Mouse (Mus musculus): ENCODE measurements around the gene Pheta1. TPM values are rescaled to one million over a fixed set of nuclear protein-coding genes. Genes with fewer than 3 reads are reported as not detected.
A peak's percentile ranks its signal among the peaks of the same experiment; 100 is the strongest.

Gene Pheta1
- polyA plus RNA-seq, 1 experiment from 2014 or later, result 22.6 TPM

GRCm38 (mm10) chr5:121889819-121890362 lies 41.1 kb downstream of the Pheta1 start:
- no peak for ATAC-seq (ENCODE audit: low read depth)
- H3K9me3 ChIP-seq (ENCODE audit: control insufficient read depth, low read length), result no peaks in the 10 kb centered on the region
- 34% methylated on average over 9 of the region's 9 CpGs for WGBS
- H3K4me3 ChIP-seq (ENCODE audit: low read depth, low read length), result no peak overlapping the region
- peaks cover 6% of the 10 kb centered on the region for H3K4me1 ChIP-seq (ENCODE audit: control insufficient read depth, insufficient read depth, low read length)
- no peak overlapping the region for H3K4me2 ChIP-seq (ENCODE audit: low read depth, low read length)
- H3K27ac ChIP-seq (ENCODE audit: low read depth, low read length), result peak overlapping the region; percentile 69; the same call in 1 of the 2 replicates
- H3K27me3 ChIP-seq (ENCODE audit: control insufficient read depth, insufficient read depth, low read length), result no peaks in the 10 kb centered on the region
- H3K9ac ChIP-seq (replicated peaks; ENCODE audit: low read depth, low read length), result no peak overlapping the region
- no peaks in the 10 kb centered on the region for H3K36me3 ChIP-seq (ENCODE audit: control insufficient read depth, insufficient read depth, low read length)

- WGBS, result 92% methylated on average over 7 of the region's 7 CpGs
- H3K9me3 ChIP-seq (ENCODE audit: control insufficient read depth, low read length), result no peaks in the 10 kb centered on the region
- H3K27ac ChIP-seq (ENCODE audit: low read depth, low read length), result no peak overlapping the region
- H3K27me3 ChIP-seq (ENCODE audit: control insufficient read depth, insufficient read depth, low read length), result no peaks in the 10 kb centered on the region
- H3K36me3 ChIP-seq (ENCODE audit: control insufficient read depth, insufficient read depth, low read length), result no peaks in the 10 kb centered on the region
- no peak overlapping the region for H3K9ac ChIP-seq (replicated peaks; ENCODE audit: low read depth, low read length)
- H3K4me3 ChIP-seq (ENCODE audit: low read depth, low read length), result no peak overlapping the region
- H3K4me2 ChIP-seq (ENCODE audit: low read depth, low read length), result no peak overlapping the region
- H3K4me1 ChIP-seq (ENCODE audit: control insufficient read depth, insufficient read depth, low read length), result peaks cover 16% of the 10 kb centered on the region
- ATAC-seq (ENCODE audit: low read depth), result no peak
Measured at GRCm38 (mm10) chr5:121890925-121891324, 42.1 kb downstream of the Pheta1 start.

DNA sequence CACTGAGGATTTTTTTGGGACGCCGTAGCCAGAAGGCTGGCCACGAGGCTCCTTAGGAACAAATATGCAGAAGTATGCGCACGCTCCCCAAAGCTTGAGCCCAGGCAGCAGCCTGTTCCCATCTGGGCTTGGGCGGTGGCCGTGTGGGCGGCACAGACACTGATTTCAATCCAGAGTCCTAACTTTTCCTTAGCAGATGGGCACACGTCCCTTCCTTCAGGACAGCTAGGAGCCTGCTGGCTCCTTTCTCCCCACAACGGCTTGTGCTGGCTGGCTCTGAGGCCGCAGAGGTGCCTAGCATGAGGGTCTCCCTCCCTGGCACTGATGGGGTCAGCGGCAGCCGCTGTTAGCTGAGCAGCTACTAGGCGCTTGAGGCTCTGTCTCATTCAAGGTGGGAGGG lies 43.5 kb downstream of the Pheta1 start:
- H3K9me3 ChIP-seq (ENCODE audit: control insufficient read depth, low read length), result no peaks in the 10 kb centered on the region
- WGBS, result 82% methylated on average over 14 of the region's 14 CpGs
- H3K4me1 ChIP-seq (ENCODE audit: control insufficient read depth, insufficient read depth, low read length), result peaks cover 17% of the 10 kb centered on the region
- H3K4me2 ChIP-seq (ENCODE audit: low read depth, low read length), result no peak overlapping the region
- H3K9ac ChIP-seq (replicated peaks; ENCODE audit: low read depth, low read length), result no peak overlapping the region
- H3K36me3 ChIP-seq (ENCODE audit: control insufficient read depth, insufficient read depth, low read length), result no peaks in the 10 kb centered on the region
- H3K27ac ChIP-seq (ENCODE audit: low read depth, low read length), result no peak overlapping the region
- no peak for ATAC-seq (ENCODE audit: low read depth)
- H3K27me3 ChIP-seq (ENCODE audit: control insufficient read depth, insufficient read depth, low read length), result no peaks in the 10 kb centered on the region
- H3K4me3 ChIP-seq (ENCODE audit: low read depth, low read length), result no peak overlapping the region

- no peaks in the 10 kb centered on the region for H3K9me3 ChIP-seq (ENCODE audit: control insufficient read depth, low read length)
- ATAC-seq (ENCODE audit: low read depth), result no peak
- H3K27me3 ChIP-seq (ENCODE audit: control insufficient read depth, insufficient read depth, low read length), result no peaks in the 10 kb centered on the region
- H3K4me2 ChIP-seq (ENCODE audit: low read depth, low read length), result no peak overlapping the region
- H3K36me3 ChIP-seq (ENCODE audit: control insufficient read depth, insufficient read depth, low read length), result no peaks in the 10 kb centered on the region
- H3K27ac ChIP-seq (ENCODE audit: low read depth, low read length), result no peak overlapping the region
- H3K9ac ChIP-seq (replicated peaks; ENCODE audit: low read depth, low read length), result no peak overlapping the region
- peaks cover 17% of the 10 kb centered on the region for H3K4me1 ChIP-seq (ENCODE audit: control insufficient read depth, insufficient read depth, low read length)
- H3K4me3 ChIP-seq (ENCODE audit: low read depth, low read length), result no peak overlapping the region
- WGBS, result 30% methylated on average over 3 of the region's 3 CpGs
Measured at GRCm38 (mm10) chr5:121893581-121893980, 44.8 kb downstream of the Pheta1 start.

DNA sequence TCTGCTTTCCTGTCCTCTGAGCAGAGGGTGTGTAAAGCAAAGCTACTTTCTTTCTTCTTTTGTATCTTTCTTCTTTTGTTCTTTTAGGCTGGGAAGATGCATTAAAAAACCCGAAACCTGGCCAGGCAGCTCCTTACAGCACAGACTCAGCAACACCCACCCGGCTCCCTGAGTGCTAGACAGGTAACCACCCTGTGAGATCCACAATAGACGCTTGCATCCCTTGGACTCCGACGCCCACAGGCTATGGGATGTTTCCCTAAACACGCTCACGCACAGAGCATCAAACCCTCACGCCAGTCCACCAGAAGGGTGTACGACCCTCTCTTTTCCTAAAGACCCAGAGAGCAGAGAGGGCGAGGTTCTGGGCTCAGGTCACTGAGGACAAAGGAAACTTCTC lies 45.9 kb downstream of the Pheta1 start:
- Histone ChIP-seq H3K4me1 (ENCODE audit: control insufficient read depth, insufficient read depth, low read length) (peaks cover 17% of the 10 kb centered on the region), H3K4me3 (ENCODE audit: low read depth, low read length) (no peak overlapping the region), H3K9ac (replicated peaks; ENCODE audit: low read depth, low read length) (no peak overlapping the region), H3K4me2 (ENCODE audit: low read depth, low read length) (no peak overlapping the region), H3K36me3 (ENCODE audit: control insufficient read depth, insufficient read depth, low read length) (no peaks in the 10 kb centered on the region), H3K27ac (ENCODE audit: low read depth, low read length) (no peak overlapping the region), H3K27me3 (ENCODE audit: control insufficient read depth, insufficient read depth, low read length) (no peaks in the 10 kb centered on the region), H3K9me3 (ENCODE audit: control insufficient read depth, low read length) (no peaks in the 10 kb centered on the region)
- no peak for ATAC-seq (ENCODE audit: low read depth)
- WGBS, result 31% methylated on average over 10 of the region's 10 CpGs

GRCm38 (mm10) chr5:121895117-121895756 lies 46.5 kb downstream of the Pheta1 start:
- WGBS, result 16% methylated on average over 24 of the region's 24 CpGs
- Histone ChIP-seq H3K27me3 (ENCODE audit: control insufficient read depth, insufficient read depth, low read length) (no peaks in the 10 kb centered on the region), H3K4me1 (ENCODE audit: control insufficient read depth, insufficient read depth, low read length) (peaks cover 11% of the 10 kb centered on the region), H3K27ac (ENCODE audit: low read depth, low read length) (no peak overlapping the region), H3K4me3 (ENCODE audit: low read depth, low read length) (no peak overlapping the region), H3K36me3 (ENCODE audit: control insufficient read depth, insufficient read depth, low read length) (no peaks in the 10 kb centered on the region), H3K9me3 (ENCODE audit: control insufficient read depth, low read length) (no peaks in the 10 kb centered on the region), H3K4me2 (ENCODE audit: low read depth, low read length) (peak overlapping the region; percentile 27; the same call in 1 of the 2 replicates), H3K9ac (replicated peaks; ENCODE audit: low read depth, low read length) (no peak overlapping the region)
- peak; percentile 36; the same call in 1 of the 2 replicates for ATAC-seq (ENCODE audit: low read depth)

DNA sequence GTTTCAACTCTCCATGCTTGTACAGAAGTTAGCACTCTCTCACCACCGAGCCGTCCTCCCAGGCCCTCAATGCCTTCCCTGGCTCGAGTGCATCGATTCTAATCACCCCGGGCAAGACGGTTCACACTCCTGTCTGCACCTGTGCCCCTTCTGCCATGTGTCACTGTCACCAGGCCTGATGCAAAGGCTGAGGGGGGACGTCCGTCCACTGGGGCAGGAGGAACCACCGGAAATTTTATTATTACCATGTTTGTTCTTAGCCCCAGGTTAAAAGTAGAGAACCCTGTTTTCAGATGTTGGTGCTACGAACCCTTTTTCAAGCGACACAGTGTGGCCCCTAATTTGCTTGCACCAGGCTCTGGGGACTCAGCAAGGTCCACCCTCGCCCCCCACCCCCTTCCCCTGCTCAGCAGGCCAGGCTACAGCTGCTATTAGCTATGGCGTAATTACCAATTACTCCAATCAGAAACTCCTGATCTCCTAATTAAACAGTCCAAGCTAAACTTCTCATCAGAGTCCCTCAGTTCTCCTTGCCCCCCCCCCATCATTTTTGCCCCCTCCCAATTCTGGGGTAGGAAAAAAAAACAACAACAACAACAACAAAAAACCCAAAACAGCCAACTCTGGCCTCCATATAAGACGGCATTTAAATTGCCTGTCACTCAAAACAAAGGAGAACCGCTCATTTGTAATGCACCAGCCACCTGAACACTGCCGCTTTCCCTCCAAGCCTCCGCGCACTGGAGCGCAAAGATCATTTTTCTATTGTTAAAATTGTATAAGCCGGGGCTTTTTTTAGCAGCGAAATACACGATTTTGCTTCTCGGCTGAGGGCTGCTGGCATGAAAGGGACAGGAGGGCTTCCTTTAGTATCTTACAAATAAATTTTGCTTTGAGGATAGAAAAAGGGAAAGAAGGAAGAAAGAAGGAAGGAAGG lies 54.3 kb downstream of the Pheta1 start:
- H3K27ac ChIP-seq (ENCODE audit: low read depth, low read length), result no peak overlapping the region
- H3K4me3 ChIP-seq (ENCODE audit: low read depth, low read length), result no peak overlapping the region
- no peak overlapping the region for H3K9ac ChIP-seq (replicated peaks; ENCODE audit: low read depth, low read length)
- ATAC-seq (ENCODE audit: low read depth), result no peak
- H3K9me3 ChIP-seq (ENCODE audit: control insufficient read depth, low read length), result no peaks in the 10 kb centered on the region
- no peaks in the 10 kb centered on the region for H3K27me3 ChIP-seq (ENCODE audit: control insufficient read depth, insufficient read depth, low read length)
- H3K4me2 ChIP-seq (ENCODE audit: low read depth, low read length), result no peak overlapping the region
- no peaks in the 10 kb centered on the region for H3K36me3 ChIP-seq (ENCODE audit: control insufficient read depth, insufficient read depth, low read length)
- no peaks in the 10 kb centered on the region for H3K4me1 ChIP-seq (ENCODE audit: control insufficient read depth, insufficient read depth, low read length)
- WGBS, result 20% methylated on average over 23 of the region's 23 CpGs
